Mouse (Mus musculus): ENCODE measurements around the gene Parp4. TPM values are rescaled to one million over a fixed set of nuclear protein-coding genes. Genes with fewer than 3 reads are reported as not detected.
A peak's percentile ranks its signal among the peaks of the same experiment; 100 is the strongest.

Parp4 gene
- polyA plus RNA-seq, 1 experiment from 2014 or later, result 0.90 TPM

DNA sequence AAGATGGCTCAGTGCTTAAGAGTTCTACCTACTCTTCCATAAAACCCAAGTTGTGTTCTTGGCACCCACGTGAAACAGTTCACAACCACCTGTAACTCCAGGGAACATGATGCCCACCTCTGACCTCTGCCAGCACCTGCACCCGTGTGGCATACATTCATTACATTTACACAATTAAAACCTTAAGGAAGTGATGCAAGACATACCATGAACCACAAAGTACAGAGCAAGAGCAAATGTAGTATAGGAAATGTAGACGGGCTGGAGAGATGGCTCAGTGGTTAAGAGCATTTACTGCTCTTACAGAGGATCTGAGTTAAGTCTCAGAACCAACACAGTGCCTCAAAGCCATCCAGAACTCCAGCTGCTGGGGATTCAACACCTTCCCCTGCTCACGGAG is 6.4 kb upstream of the Parp4 start:
- 88% methylated on average over 4 of the region's 4 CpGs for WGBS
- H3K27me3 ChIP-seq (replicated peaks; ENCODE audit: control insufficient read depth, insufficient read depth, low read length), result no peaks in the 10 kb centered on the region
- H3K4me1 ChIP-seq (ENCODE audit: control insufficient read depth, insufficient read depth, low read depth, low read length), result peaks cover 4% of the 10 kb centered on the region
- no peak overlapping the region for H3K27ac ChIP-seq (ENCODE audit: low read depth, low read length)
- H3K4me3 ChIP-seq (ENCODE audit: low read length), result no peak overlapping the region
- no peak overlapping the region for H3K4me2 ChIP-seq (ENCODE audit: low read length)
- no peak for ATAC-seq
- no peaks in the 10 kb centered on the region; the same call in 1 of the 2 replicates for H3K36me3 ChIP-seq (ENCODE audit: control insufficient read depth, insufficient read depth, low read length)
- no peak overlapping the region for H3K9ac ChIP-seq (ENCODE audit: low read depth, low read length)
- no peaks in the 10 kb centered on the region for H3K9me3 ChIP-seq (ENCODE audit: control insufficient read depth, low read length)

DNA sequence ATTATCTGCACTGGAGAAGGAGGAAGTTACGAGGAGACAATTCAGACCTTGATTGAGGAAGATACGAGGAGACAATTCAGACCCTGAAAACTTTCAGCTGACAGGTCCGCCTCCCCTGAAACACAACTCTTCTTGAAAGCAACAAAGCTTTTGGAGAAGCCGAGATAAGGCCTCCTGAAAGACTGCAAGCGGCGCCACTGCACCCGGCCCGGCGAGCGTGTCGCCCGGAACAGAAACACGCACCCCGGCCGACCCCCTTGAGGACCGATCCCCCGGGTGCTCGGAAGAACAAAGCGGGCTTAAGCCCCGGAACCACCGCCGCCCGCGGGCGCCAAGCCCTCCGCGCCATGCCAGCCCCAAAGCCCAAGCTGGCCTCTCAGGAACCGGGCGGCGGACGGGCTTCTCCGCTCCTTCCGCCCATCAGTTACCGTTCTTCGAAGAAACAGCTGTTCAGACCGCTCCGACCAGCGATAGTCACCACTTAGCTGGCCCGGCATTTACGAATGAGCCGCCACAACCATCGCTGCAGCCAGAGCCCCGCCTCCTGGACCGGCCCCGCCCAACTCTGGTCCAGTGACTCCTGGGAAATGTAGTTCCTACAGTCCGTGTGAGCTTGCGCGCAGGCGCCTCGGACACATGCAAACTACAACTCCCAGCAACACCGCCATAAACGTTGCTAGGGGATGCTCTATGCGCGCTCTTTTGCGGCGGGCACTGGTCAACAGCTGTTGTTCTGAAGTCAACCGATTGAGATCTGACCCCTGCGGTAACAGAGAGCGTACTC is 3.9 kb upstream of the Parp4 start:
- Histone ChIP-seq H3K27me3 (replicated peaks; ENCODE audit: control insufficient read depth, insufficient read depth, low read length) (no peaks in the 10 kb centered on the region), H3K9ac (ENCODE audit: low read depth, low read length) (peak overlapping the region; percentile 79), H3K9me3 (ENCODE audit: control insufficient read depth, low read length) (no peaks in the 10 kb centered on the region), H3K4me2 (ENCODE audit: low read length) (peak overlapping the region; percentile 85), H3K4me3 (ENCODE audit: low read length) (peak overlapping the region; percentile 92), H3K4me1 (ENCODE audit: control insufficient read depth, insufficient read depth, low read depth, low read length) (peaks cover 4% of the 10 kb centered on the region), H3K36me3 (ENCODE audit: control insufficient read depth, insufficient read depth, low read length) (no peaks in the 10 kb centered on the region), H3K27ac (ENCODE audit: low read depth, low read length) (peak overlapping the region; percentile 68)
- ATAC-seq, result peak; percentile 100
- under 1% methylated on average over 59 of the region's 59 CpGs for WGBS

GRCm38 (mm10) chr14:56572546-56572945 is 2.9 kb upstream of the Parp4 start:
- no peaks in the 10 kb centered on the region for H3K36me3 ChIP-seq (ENCODE audit: control insufficient read depth, insufficient read depth, low read length)
- H3K9me3 ChIP-seq (ENCODE audit: control insufficient read depth, low read length), result no peaks in the 10 kb centered on the region
- no peak overlapping the region for H3K9ac ChIP-seq (ENCODE audit: low read depth, low read length)
- no peak overlapping the region for H3K27ac ChIP-seq (ENCODE audit: low read depth, low read length)
- H3K4me1 ChIP-seq (ENCODE audit: control insufficient read depth, insufficient read depth, low read depth, low read length), result peaks cover 4% of the 10 kb centered on the region
- WGBS, result 74% methylated on average over 2 of the region's 2 CpGs
- H3K4me3 ChIP-seq (ENCODE audit: low read length), result no peak overlapping the region
- H3K4me2 ChIP-seq (ENCODE audit: low read length), result peak overlapping the region; percentile 53
- no peaks in the 10 kb centered on the region for H3K27me3 ChIP-seq (replicated peaks; ENCODE audit: control insufficient read depth, insufficient read depth, low read length)
- ATAC-seq, result no peak

DNA sequence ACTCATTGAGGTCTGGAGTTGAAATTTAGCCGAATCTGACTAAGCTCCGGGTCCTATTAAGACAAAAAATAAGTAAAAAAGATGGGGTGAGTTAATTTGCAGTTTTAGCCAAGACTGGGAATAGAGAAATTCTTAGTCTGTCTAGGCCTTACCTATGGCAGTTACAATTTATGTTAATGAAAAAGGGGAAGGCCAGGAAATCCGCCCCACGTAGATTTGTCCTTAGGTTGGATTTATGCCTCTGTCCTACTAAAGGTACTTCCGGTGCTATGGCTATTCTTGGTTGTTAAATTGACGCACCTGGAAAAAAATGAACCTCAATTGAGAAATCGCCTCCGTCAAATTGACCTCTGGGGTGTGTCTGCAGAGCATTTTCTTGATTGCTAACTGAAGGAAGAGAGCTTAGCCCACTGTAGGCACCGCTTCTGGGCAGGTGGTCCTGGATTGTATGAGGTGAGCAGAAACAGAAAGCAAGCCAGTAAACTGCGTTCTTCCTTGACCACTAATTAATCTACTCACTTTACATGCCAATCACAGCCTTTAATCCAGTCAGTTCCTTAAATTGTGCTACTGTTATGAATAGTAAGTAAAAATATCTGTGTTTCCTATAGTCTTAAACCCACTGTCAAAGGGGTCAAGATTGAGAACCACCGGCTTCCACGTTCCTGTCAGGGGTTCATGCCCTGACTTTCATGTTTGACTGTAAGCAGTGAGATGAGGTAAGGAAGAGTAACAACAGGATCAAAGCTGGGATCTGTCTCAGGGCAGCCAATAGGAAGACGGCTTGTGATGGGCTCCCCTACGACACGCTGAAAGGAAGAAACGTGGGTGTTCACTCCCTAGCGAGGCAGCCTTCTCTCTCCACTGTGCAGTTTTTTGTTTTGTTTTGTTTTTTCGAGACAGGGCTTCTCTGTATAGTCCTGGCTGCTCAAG is 816 bp downstream of the Parp4 start:
- Histone ChIP-seq H3K9me3 (ENCODE audit: control insufficient read depth, low read length) (no peaks in the 10 kb centered on the region), H3K27ac (ENCODE audit: low read depth, low read length) (no peak overlapping the region), H3K4me3 (ENCODE audit: low read length) (peak overlapping the region; percentile 39), H3K27me3 (replicated peaks; ENCODE audit: control insufficient read depth, insufficient read depth, low read length) (no peaks in the 10 kb centered on the region), H3K4me2 (ENCODE audit: low read length) (peak overlapping the region; percentile 54), H3K36me3 (ENCODE audit: control insufficient read depth, insufficient read depth, low read length) (no peaks in the 10 kb centered on the region), H3K4me1 (ENCODE audit: control insufficient read depth, insufficient read depth, low read depth, low read length) (peaks cover 4% of the 10 kb centered on the region; the same call in 1 of the 2 replicates), H3K9ac (ENCODE audit: low read depth, low read length) (no peak overlapping the region)
- 74% methylated on average over 18 of the region's 18 CpGs for WGBS
- ATAC-seq, result no peak

DNA sequence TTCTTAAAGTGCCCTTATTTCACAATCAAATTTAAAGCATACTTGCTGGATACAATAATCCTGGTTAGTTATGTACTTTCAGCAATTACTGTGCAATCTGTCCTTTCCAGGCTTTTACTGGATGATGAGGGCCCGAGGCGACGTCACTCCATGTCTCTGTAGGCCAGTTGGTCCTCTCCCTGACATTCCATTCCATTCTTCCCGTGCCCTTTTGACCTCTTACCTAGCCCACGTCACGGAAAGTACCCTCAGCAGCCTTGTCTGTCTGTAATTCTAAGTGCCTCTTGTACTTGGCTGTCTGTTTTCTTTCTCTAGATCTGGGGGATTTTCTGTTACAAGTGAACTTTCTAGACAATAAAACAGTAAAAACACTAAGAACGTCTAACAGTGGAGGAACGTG is 3.6 kb downstream of the Parp4 start:
- no peak for ATAC-seq

DNA sequence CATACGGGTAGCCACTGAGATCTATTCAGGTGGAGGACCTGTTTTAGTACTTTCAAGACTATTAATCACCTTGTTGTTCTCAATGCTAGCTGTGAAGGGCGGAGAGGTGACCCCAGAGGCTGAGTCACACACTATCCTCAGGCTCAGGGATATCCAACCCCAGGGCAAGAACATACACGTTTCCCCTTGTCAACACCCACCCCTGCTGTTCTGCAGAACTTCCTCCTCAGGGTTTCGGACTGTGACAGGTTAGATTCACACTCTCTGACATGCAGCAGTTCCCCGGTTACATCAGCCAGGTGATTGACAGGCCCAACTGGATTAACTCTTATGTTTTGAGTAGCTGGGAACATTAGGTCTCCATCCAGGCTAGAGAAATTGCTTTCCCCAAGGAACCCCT is 5.7 kb downstream of the Parp4 start:
- H3K36me3 ChIP-seq (ENCODE audit: control insufficient read depth, insufficient read depth, low read length), result no peaks in the 10 kb centered on the region
- WGBS, result 72% methylated on average over 5 of the region's 5 CpGs
- ATAC-seq, result no peak
- H3K4me3 ChIP-seq (ENCODE audit: low read length), result no peak overlapping the region
- no peak overlapping the region for H3K4me2 ChIP-seq (ENCODE audit: low read length)
- no peak overlapping the region for H3K27ac ChIP-seq (ENCODE audit: low read depth, low read length)
- H3K4me1 ChIP-seq (ENCODE audit: control insufficient read depth, insufficient read depth, low read depth, low read length), result no peaks in the 10 kb centered on the region
- no peak overlapping the region for H3K9ac ChIP-seq (ENCODE audit: low read depth, low read length)
- H3K9me3 ChIP-seq (ENCODE audit: control insufficient read depth, low read length), result no peaks in the 10 kb centered on the region
- H3K27me3 ChIP-seq (replicated peaks; ENCODE audit: control insufficient read depth, insufficient read depth, low read length), result no peaks in the 10 kb centered on the region

More for the DNA sequence above, 3.6 kb downstream of the Parp4 start:
- Histone ChIP-seq H3K36me3 (ENCODE audit: control insufficient read depth, insufficient read depth, low read length) (no peaks in the 10 kb centered on the region), H3K27me3 (replicated peaks; ENCODE audit: control insufficient read depth, insufficient read depth, low read length) (no peaks in the 10 kb centered on the region), H3K27ac (ENCODE audit: low read depth, low read length) (no peak overlapping the region), H3K9ac (ENCODE audit: low read depth, low read length) (no peak overlapping the region), H3K9me3 (ENCODE audit: control insufficient read depth, low read length) (no peaks in the 10 kb centered on the region), H3K4me1 (ENCODE audit: control insufficient read depth, insufficient read depth, low read depth, low read length) (no peaks in the 10 kb centered on the region), H3K4me3 (ENCODE audit: low read length) (no peak overlapping the region), H3K4me2 (ENCODE audit: low read length) (no peak overlapping the region)
- 57% methylated on average over 8 of the region's 8 CpGs for WGBS

- Histone ChIP-seq H3K36me3 (ENCODE audit: control insufficient read depth, insufficient read depth, low read length) (no peaks in the 10 kb centered on the region), H3K9me3 (ENCODE audit: control insufficient read depth, low read length) (no peaks in the 10 kb centered on the region), H3K27me3 (replicated peaks; ENCODE audit: control insufficient read depth, insufficient read depth, low read length) (no peaks in the 10 kb centered on the region), H3K4me1 (ENCODE audit: control insufficient read depth, insufficient read depth, low read depth, low read length) (no peaks in the 10 kb centered on the region), H3K4me3 (ENCODE audit: low read length) (no peak overlapping the region), H3K4me2 (ENCODE audit: low read length) (no peak overlapping the region), H3K9ac (ENCODE audit: low read depth, low read length) (no peak overlapping the region), H3K27ac (ENCODE audit: low read depth, low read length) (no peak overlapping the region)
- WGBS, result 86% methylated on average over 6 of the region's 6 CpGs
- ATAC-seq, result no peak
These were observed 6.9 kb downstream of the Parp4 start for GRCm38 (mm10) chr14:56582294-56582693.

GRCm38 (mm10) chr14:56592191-56592590 is 16.8 kb downstream of the Parp4 start:
- Histone ChIP-seq H3K9ac (ENCODE audit: low read depth, low read length) (no peak overlapping the region), H3K27me3 (replicated peaks; ENCODE audit: control insufficient read depth, insufficient read depth, low read length) (no peaks in the 10 kb centered on the region), H3K4me1 (ENCODE audit: control insufficient read depth, insufficient read depth, low read depth, low read length) (no peaks in the 10 kb centered on the region), H3K4me2 (ENCODE audit: low read length) (no peak overlapping the region), H3K27ac (ENCODE audit: low read depth, low read length) (no peak overlapping the region), H3K4me3 (ENCODE audit: low read length) (no peak overlapping the region), H3K9me3 (ENCODE audit: control insufficient read depth, low read length) (no peaks in the 10 kb centered on the region), H3K36me3 (ENCODE audit: control insufficient read depth, insufficient read depth, low read length) (no peaks in the 10 kb centered on the region)
- ATAC-seq, result no peak
- WGBS, result 97% methylated on average over 9 of the region's 9 CpGs

- no peaks in the 10 kb centered on the region for H3K4me1 ChIP-seq (ENCODE audit: control insufficient read depth, insufficient read depth, low read depth, low read length)
- no peak overlapping the region for H3K9ac ChIP-seq (ENCODE audit: low read depth, low read length)
- no peaks in the 10 kb centered on the region for H3K27me3 ChIP-seq (replicated peaks; ENCODE audit: control insufficient read depth, insufficient read depth, low read length)
- no peaks in the 10 kb centered on the region for H3K36me3 ChIP-seq (ENCODE audit: control insufficient read depth, insufficient read depth, low read length)
- H3K27ac ChIP-seq (ENCODE audit: low read depth, low read length), result no peak overlapping the region
- ATAC-seq, result no peak
- 96% methylated on average over 1 of the region's 1 CpGs for WGBS
- no peaks in the 10 kb centered on the region for H3K9me3 ChIP-seq (ENCODE audit: control insufficient read depth, low read length)
- no peak overlapping the region for H3K4me3 ChIP-seq (ENCODE audit: low read length)
- no peak overlapping the region for H3K4me2 ChIP-seq (ENCODE audit: low read length)
These were observed 19.4 kb downstream of the Parp4 start for GRCm38 (mm10) chr14:56594811-56595210.
